Mouse (Mus musculus) erythroid progenitor cell, adult 5-6 weeks (primary cell): ENCODE data around the gene Pik3r5. TPM values are rescaled to one million over a fixed set of nuclear protein-coding genes. Genes with fewer than 3 reads are reported as not detected.

Source experiments
- ATAC-seq: replicated peaks from 2 replicates; pipeline ENCODE4 v1.8.0; 2016; ENCODE audit warnings: moderate number of reproducible peaks, mild to moderate bottlenecking, moderate TSS enrichment, inconsistent platforms; ENCODE audit not compliant: poor library complexity, low FRiP score, severe bottlenecking
- total RNA-seq, 2 experiments: library from RNA; stranded (forward) in 1 of 2; stranded (reverse) in 1 of 2; fragments of 150-400 nt in 1 of 2; fragments of 186-747, 209-891 nt in 1 of 2; gene quantifications; 2 replicates each; pipeline versions ENCODE4 v1.2.3 to v1.2.4; 2015 to 2017; ENCODE audit warnings: low replicate concordance in 2 of 2

The Pik3r5 gene
- total RNA-seq (2015; ENCODE audit: low replicate concordance), result 3.8 and 6.8 TPM in 2 replicates
- 1.9 and 10.0 TPM in 2 replicates for total RNA-seq (2017; ENCODE audit: low replicate concordance)

DNA sequence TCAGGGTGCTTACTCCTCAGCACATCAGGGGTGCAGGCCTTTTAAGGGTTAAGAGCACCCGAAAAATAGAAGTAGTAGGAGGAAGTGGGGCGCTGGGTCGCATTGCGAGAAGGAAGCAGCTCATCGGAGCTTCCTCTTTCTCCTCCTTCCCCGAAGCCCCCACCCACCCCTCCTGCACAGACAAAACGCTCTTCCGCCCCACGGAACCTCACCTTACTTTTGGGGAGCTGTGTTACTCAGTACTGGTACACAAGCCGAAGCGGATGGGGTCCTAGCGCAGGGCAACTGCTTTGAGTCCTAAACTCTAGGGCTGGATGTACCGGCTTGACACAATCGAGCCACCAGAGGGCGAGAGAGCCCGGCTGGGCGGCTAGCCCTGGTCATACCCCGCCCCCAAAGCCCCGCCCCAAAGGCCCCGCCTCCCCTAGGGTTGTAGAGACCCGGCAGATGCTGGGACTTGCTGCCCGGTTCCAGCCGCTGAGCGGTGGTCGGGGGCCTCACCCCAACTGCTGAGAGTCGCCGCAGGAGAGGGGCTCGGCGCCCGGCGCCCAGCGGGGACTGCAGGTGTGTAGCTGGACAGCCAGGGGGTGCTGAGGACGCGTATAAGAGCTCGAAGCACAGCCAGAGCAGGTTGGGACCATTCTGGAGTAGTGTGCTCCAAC, at the start of gene Pik3r5:
Gene Pik3r5, plus strand, starts transcription at position 423 of the 662 bp plus-strand sequence.
- ATAC-seq, result no peak

DNA sequence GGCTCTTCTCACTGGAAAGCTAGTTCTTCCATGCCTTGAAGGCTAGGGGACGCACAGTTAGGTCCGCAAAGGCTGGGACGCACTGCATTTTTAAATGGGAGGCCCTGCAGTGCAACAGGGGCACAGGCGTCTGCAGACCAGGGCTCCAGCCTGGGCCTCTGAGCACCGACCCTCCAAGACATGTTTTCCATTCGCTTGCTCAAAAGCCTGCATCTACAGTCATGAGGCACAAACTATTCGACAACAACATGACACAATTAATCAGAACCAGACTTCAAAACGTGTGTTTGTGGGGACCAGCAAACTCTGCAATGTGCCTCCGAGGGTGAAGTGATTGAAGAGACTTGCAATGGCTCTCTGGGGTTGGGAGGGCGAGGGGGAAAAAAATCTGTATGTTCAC, 48.4 kb upstream of the Pik3r5 start:
- no peak for ATAC-seq

DNA sequence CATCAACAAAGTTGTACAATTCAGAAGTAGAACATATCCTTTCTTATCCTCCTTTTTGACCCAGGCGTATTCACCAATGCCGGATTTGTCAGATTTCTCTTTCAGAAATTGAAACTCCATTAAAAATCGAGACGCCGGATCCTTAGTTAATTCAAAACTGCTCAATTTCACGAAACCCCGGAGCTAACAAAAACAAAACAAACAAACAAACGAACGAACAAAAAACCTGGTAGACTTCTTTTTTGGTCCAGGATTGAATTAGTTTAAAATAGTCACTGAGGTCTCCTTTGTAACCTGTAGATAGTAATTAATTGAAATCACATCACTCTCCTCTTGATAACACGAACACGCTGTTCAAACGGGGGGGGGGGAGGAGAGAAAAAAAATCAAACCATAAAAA, 47.8 kb upstream of the Pik3r5 start:
- no peak for ATAC-seq

GRCm38 (mm10) chr11:68384592-68385020, 47.3 kb upstream of the Pik3r5 start:
- no peak for ATAC-seq

GRCm38 (mm10) chr11:68385021-68385821, 46.7 kb upstream of the Pik3r5 start:
- no peak for ATAC-seq

DNA sequence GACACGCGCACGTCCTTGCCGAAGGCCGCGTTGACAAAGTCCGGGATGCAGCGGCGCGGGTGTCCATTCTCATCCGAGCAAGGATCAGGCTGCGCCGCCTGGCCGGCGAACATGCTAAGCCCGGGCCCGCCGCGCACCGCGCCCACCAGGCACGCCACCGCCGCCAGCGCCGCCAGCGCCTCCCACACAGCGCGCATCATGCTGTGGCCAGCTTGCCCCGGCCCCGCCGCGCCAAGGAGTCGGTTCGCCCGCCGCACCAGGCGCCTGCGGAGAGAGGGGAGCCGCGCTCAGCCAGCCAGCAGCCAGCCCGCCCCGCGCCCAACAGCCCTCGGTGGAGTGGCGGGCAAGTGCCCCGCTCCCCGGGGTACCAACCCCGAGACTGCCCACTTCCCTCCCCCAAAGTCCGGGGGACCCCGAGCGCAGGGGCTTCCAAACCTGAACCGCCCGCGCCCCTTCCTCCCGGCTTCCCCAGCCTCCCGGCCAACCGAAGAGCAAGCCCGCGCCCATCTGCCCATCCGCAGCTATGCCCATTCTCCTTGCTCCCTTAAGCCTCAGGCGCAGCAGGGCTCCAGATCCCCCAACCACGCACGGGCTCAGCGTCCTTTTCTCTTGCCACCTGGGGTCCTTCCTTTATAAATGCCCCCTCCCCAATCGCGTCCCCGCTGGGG, 45.9 kb upstream of the Pik3r5 start:
- no peak for ATAC-seq

- no peak for ATAC-seq
Measured at GRCm38 (mm10) chr11:68386589-68387440, 45.1 kb upstream of the Pik3r5 start.

GRCm38 (mm10) chr11:68387441-68387760, 44.5 kb upstream of the Pik3r5 start:
- no peak for ATAC-seq

- no peak for ATAC-seq
Measured at GRCm38 (mm10) chr11:68387971-68388654, 43.8 kb upstream of the Pik3r5 start.

GRCm38 (mm10) chr11:68388655-68389015, 43.3 kb upstream of the Pik3r5 start:
- ATAC-seq, result no peak

- no peak for ATAC-seq
Measured at GRCm38 (mm10) chr11:68389621-68390020, 42.3 kb upstream of the Pik3r5 start.

GRCm38 (mm10) chr11:68390381-68391287, 41.3 kb upstream of the Pik3r5 start:
- no peak for ATAC-seq

GRCm38 (mm10) chr11:68393897-68394490, 37.9 kb upstream of the Pik3r5 start:
- ATAC-seq, result no peak

DNA sequence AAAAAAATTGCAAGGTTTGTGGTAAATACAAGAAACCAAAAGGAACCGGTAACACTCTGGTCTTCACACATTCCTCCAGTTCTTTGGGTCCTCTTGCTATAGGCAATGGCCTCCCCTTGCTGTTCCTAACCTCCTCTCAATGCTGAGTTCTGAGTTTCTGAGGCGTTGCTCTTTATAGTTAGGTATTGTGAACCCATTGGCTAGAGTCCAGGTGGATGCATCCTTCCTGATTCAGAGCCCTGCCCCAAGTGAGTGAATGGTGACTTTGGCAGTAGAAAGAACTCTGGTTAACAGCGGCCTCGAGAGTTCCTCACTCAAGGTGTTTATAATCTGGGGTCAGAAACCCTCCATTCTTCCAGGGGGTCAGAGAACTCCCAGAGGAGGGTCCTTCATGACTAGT, 37.2 kb upstream of the Pik3r5 start:
- ATAC-seq, result no peak

DNA sequence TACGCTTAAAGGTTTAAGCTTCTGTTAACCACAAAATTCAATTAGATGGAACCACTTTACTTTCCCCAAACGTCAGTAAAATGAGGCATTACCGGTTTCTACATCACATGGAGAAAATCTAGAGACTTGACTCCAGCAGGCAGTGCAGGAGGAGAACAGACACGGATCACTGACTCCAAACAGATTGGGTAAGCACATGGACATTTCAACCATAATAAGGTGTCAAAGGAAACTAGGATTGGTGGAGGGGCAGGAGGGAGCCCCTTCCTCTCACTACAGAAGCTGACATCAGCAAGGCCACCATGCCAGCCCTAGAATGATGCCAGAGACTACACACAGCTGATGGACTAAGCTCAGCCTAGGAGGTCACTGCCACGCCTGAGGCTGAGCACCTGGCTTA, 36.4 kb upstream of the Pik3r5 start:
- ATAC-seq, result no peak

- ATAC-seq, result no peak
Measured at GRCm38 (mm10) chr11:68398891-68399547, 32.9 kb upstream of the Pik3r5 start.

DNA sequence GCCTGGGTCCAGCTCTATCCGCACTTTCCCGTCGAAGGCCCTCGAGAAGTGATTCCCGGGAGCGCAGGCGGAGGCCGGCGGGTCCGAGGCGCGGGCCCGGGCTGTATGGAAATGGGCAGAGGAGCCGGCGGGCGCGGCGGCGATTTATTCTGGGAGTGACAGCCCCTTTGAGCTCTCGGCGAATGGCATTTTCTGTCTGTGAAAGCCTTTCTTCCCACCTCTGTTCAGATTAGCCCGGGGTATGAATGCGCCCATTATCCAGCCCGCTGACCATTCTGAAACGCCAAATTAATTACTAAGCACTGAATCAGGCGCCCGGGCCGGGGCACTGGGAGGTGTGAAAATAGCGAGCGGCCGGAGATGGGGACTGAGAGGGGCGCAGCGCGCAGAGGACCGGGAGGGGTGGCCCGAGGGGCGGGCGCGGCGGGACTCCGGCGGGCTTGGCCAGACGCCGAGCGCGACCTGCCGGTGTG, 32.3 kb upstream of the Pik3r5 start:
- no peak for ATAC-seq
